Mouse (Mus musculus) olfactory bulb, adult 2 months (tissue): ENCODE measurements around the gene Fam189a2.

ENCODE experiments used
- CTCF ChIP-seq: fragments of 200-500 bp; IDR thresholded peaks from 2 replicates; pipeline ENCODE4 v1.5.1; 2012; ENCODE audit warnings: low read depth, mild to moderate bottlenecking, low read length, moderate library complexity; ENCODE audit not compliant: insufficient read depth
- POLR2A ChIP-seq: fragments of 200-500 bp; IDR thresholded peaks from 2 replicates; pipeline ENCODE4 v1.6.1; 2012; ENCODE audit warnings: mild to moderate bottlenecking, low read depth, low read length, moderate library complexity; ENCODE audit not compliant: insufficient read depth

GRCm38 (mm10) chr19:24030871-24031556 is at the start of gene Fam189a2:
- TF ChIP-seq POLR2A (no peak), CTCF (no peak)
